17 mouse cellular contexts compared by ENCODE assay signal in the genomic region with DNA sequence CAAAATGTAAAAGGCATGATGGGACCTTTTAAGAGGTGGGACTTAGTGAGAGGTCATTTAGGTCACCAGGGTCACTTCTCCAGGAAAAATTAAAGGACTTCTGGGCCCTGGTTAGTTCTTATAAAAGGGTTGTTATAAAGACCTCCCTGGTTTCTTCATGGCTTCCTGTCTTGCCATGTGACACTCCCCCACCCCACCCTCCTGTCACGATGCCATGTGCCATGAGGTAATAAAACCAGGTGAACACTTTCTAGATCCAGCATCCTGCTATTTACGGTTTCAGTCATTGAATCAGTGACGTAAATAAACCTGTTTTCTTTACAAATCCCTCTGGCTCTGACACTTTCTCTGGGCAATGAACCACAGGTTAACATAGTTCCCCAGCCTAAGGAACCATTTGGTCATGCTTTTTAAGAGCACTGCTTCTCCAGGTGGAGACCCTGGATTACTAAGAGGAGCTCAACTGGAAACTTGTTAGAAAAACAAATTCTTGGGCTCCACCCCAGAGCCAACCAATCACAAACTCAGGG.
"Had no signal": no experiment of that assay in that cellular context is flagged by ENCODE, and none has a peak within 500 bp of the region (broad histone marks: within the 10 kb centered on the region; RNA-seq: fewer than 3 reads in every experiment).

No protein-coding gene starts in this region.

- DNase-seq: left cerebral cortex, postnatal 4 days; liver, postnatal 0 days; lung, embryonic 14.5 days; thymus, adult 2 months; thymus, postnatal 25 days had no signal

- H3K9me3 ChIP-seq: hindbrain, embryonic 15.5 days; limb, embryonic 12.5 days; limb, embryonic 15.5 days; midbrain, embryonic 12.5 days; midbrain, embryonic 15.5 days had no signal

- H3K27me3 ChIP-seq: hindbrain, embryonic 15.5 days; limb, embryonic 12.5 days; limb, embryonic 15.5 days; midbrain, embryonic 12.5 days; midbrain, embryonic 15.5 days had no signal

- ATAC-seq: intestine, postnatal 0 days; liver, postnatal 0 days; lung, postnatal 0 days; midbrain, embryonic 15.5 days had no signal

- H3K9ac ChIP-seq: hindbrain, embryonic 15.5 days; limb, embryonic 12.5 days; limb, embryonic 15.5 days; liver, embryonic 14.5 days; liver, postnatal 0 days; lung, embryonic 14.5 days; midbrain, embryonic 12.5 days; midbrain, embryonic 15.5 days had no signal

- H3K4me3 ChIP-seq: hindbrain, embryonic 15.5 days; limb, embryonic 12.5 days; limb, embryonic 15.5 days; midbrain, embryonic 12.5 days; midbrain, embryonic 15.5 days; myocyte had no signal

- H3K27ac ChIP-seq: hindbrain, embryonic 15.5 days; limb, embryonic 12.5 days; limb, embryonic 15.5 days; liver, embryonic 14.5 days; macrophage; midbrain, embryonic 12.5 days; midbrain, embryonic 15.5 days; stomach, postnatal 0 days had no signal

- H3K4me2 ChIP-seq: hindbrain, embryonic 15.5 days; limb, embryonic 12.5 days; limb, embryonic 15.5 days; liver, embryonic 11.5 days; lung, embryonic 14.5 days; midbrain, embryonic 12.5 days; midbrain, embryonic 15.5 days had no signal

- H3K36me3 ChIP-seq: hindbrain, embryonic 15.5 days; limb, embryonic 12.5 days; limb, embryonic 15.5 days; midbrain, embryonic 12.5 days; midbrain, embryonic 15.5 days had no signal

- H3K4me1 ChIP-seq: limb, embryonic 12.5 days; limb, embryonic 15.5 days; midbrain, embryonic 12.5 days had no signal
